Mouse (Mus musculus) olfactory bulb, adult 2 months (tissue): ENCODE data around the gene Tspan31.

Experiments used
- CTCF ChIP-seq: fragments of 200-500 bp; IDR thresholded peaks from 2 replicates; pipeline ENCODE4 v1.5.1; 2012; ENCODE audit warnings: low read depth, mild to moderate bottlenecking, low read length, moderate library complexity; ENCODE audit not compliant: insufficient read depth
- POLR2A ChIP-seq: fragments of 200-500 bp; IDR thresholded peaks from 2 replicates; pipeline ENCODE4 v1.6.1; 2012; ENCODE audit warnings: mild to moderate bottlenecking, low read depth, low read length, moderate library complexity; ENCODE audit not compliant: insufficient read depth

- TF ChIP-seq CTCF (no peak), POLR2A (no peak)
Observed at GRCm38 (mm10) chr10:127079665-127080391, 9.8 kb upstream of the Tspan31 start.
